Mouse (Mus musculus) kidney, adult 18-20 months (tissue): ENCODE results near the gene Dmac2.
"Not testable (repeated sequence)": the region's sequence is repeated elsewhere in the genome, so short reads cannot be mapped to it uniquely, and the experiment has no call there.

Source experiments
- DNase-seq: peaks from one replicate; pipeline ENCODE4 v3.0.0; 2021

The Dmac2 gene

DNA sequence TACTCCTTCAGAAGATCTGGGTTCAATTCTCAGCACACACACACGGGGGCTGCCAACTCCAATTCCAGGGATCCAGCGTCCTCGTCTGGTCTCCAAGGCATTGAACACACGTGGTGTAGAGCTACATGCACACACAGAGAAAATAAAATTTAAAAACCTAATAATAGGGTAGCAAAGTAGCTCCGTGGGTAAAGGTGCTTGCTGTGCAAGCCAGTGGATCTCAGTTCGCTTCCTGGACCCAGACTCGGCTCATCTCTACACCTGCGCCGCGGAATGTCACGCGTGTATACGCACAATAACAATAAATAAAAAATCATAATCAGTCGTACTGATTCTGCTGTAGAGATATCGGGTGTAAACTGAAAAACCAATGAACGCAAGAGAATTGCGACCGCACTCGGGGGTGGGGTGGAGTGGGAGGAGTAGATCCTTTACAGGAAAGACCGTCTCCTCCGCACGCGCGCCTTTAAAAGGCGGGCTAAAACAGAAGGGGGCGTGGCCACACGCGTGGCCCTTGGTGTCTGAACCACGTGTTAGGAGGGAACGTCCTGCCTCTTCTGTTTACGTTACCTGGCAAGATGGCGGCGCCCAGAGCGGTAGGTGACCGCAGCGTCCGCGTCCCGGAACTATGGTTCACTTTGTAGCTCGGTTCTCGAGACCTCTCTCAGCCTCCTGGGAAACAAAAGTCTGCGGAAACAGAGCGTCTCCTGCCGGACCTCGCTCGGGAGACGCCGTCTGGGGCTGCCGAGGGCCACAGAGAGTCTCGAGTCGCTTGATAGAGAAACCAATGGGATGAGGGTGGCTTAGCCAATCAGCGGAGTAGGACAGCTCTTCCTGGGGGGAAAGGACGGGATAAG lies at the start of gene Dmac2:
Gene Dmac2, plus strand, starts transcription at position 550 of the 857 bp plus-strand sequence.
- DNase-seq, result peak; percentile 96

DNA sequence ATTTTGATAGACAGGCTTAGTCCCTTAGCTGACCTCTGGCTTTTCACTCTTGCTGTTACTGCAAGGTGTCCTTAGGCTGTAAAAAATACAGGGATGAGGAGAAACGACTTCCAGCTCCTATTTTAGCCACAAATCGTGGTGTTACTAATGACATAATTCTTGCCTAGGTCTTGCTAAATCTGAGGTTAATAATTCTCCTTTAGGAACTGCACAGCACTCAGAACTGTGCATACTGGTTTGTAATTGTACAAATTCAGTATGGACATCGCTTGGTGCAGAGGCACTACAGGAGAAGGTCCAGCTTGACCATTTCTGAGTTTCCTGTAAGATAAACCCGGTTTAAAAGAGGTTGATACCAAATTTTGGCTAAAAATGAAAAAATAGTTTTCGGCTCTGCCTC lies 45.4 kb upstream of the Dmac2 start:
- not testable (repeated sequence) for DNase-seq

DNA sequence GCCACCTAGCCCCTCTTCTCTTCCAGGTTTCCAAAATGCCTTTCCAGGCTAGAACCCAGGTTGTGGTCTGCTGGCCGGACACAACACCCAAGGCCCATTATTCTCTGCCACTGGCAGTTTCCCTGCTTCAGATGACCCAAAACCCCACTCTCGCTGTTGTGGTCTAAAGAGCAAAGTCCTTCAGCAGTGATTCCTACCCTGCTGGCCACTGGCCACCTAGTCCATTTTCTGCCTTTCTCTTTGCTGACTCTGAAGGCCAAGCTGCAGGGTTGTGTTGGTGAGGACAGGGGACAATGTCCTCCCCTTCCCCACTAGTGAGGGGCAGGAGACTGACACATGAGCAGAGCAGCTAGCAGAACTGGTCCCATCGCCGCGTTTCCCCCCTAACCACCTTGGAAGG lies 44.1 kb upstream of the Dmac2 start:
- DNase-seq, result peak; percentile 76

DNA sequence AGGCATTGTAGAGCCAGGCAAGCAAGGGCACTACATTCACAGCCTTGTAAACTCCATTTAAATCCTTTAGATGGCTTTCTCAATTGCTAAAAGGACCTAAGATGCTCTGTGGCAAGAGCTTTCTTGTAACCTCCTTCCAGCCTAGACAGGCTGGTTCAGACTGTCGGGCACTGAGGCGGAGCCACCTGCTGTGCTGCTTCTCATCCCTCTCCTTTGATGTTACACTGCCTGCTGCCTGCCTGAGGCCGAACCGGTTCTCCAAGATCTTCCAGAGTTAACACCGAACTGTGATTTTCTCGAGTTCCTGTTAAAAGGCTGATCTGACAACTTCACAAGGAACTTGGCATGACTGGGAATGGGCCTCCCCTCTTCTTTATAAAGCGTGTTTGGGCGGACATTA lies 43.3 kb upstream of the Dmac2 start:
- no peak for DNase-seq

DNA sequence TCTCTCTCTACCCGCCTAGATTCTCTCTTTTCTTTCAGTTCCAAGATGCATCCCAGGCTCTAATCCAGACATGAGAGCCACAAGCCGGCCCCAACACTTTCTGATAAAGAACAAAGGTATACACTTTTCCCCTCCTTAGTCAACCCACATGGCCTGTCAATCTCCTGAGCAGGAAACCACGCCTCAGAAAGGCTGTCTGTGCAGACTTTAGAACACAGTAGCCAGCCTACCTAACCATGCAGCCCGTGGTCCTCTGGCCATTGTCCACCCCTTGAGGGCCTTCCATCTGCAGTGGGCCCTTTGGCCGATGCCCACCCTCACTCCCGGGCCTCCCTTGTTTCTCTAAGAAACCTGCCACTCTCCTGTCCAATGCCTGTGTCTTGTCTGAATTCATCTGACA lies 42.9 kb upstream of the Dmac2 start:
- DNase-seq, result not testable (repeated sequence)

DNA sequence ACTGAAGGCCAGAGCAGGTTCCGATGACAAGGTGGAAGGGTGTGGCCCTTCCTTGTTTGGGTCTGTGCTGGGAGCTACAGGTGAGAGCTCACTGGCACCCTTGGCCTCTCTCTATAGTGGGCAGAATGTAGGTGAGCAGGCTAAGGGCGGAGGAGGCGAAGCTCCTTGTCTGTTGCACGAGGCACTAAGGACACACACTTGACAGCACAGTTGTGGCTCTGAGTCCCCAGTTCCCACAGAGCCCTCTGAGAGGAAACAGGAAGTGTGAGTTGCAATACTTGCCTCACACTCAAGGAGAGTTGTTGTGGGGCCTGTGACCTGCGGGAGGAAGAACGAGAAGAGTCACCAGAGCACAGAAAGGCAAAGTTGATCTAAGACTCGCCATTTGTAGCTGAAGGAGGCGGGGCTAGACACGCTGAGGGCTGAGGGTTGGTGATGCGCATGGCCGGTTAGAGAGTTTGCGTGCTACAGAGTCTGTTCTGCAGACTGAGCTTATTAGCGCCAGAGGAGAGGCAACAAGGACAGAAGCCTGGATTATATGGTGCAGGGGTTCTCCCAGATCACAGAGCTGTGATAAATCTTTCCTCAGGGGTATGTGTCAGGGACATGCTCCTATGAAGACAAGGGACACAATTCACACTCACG lies 42.3 kb upstream of the Dmac2 start:
- DNase-seq, result peak; percentile 22

DNA sequence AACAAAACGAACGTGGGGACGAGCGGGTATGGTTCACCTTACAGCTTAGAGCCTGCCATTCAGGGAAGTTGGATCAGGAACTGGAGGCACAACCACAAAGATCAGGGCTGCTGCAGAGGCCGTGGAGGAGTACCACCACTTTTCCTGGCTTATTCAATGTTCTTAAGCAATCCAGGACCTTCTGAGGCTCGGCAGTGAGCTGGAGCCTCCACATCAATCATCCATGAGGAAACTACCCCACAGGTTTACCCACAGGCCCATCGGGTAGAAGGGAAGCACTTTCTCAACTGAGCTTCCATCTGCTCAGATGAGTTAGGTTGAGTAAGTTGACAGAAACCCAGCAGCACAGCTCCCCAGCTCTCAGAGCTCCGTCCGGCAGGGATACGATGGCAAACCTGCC lies 39.8 kb upstream of the Dmac2 start:
- no peak for DNase-seq

DNA sequence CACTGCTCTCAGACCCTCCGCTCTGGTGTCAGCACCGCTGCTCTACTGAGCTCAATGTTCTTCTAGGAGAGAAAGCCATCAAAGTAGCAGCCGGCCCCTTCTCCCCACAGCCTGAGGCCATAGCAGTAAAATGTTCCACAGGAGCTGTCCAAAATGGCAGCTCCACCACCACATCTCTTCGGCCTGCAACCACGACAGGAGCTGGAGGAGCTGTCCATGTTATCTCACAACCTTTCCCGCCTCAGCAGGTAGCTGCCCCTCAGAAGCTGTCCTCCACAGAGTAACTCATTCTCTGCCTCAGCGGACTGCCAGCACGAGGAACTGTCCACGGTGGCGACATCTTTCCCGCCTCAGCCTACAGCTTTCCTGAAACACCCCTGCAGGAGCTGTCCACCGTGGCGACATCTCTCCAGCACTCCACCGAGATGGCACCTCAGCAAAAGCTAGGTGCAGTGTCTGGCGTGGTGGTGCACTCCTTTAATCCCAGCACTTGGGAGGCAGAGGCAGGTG lies 36.9 kb upstream of the Dmac2 start:
- no peak for DNase-seq

DNA sequence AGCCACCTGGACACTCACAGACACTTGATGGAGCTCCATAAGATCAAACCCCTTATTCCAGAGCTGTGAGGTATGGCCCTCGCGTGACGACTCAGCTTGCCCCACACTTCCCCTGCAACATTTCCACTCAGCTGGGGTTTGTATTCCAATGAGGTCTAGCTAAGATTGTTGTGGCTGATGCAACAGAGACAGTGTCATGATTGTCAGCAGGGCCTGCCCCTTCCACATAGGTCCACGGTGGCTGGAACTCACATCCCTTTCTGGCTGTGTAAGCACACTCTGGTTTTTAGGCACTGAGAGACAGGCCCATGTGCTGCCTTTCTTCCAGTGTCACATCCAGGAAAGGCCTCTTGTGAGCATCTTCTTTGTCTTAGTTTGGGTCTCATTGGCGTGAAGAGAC lies 34.6 kb upstream of the Dmac2 start:
- DNase-seq, result no peak

DNA sequence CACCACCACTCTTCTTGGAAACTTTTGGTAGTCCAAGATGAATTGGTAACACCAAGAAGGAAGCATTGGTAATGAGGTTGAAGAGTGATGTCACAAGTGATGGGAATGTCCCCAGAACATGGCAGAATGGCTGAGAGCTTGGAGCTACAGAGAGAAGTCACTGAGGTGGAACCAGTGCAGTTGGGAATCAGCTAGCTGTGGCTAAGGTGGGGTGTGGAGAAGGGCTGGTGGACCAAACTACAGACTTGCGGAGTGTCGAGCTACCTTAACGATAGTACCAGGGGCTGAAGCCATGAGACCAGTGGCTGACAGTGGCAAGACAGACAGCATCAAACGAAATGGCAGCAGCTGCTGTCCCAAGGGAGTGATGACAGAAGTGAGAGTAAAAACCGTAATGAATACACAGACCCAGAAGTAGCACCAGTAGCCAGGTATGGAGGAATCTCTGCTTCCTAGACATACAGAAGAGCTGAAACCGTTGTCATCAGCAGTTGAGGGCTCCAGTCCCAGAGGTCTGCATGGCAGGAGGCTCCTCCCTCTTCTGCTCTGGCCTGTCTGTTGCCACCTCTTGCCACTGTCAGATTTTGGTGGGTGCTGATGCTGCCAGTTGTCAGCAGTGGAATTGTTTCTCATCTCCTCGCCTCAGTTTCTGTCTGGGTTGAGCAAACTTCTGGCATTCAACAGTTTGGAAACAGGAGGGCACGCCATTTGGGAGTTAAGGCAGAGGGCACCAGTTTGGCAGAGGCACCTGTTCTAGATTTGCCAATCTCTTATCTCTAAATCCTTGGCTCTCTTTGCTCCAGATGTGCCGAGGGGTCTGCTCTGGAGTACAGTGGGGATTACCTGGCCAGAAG lies 33.6 kb upstream of the Dmac2 start:
- DNase-seq, result no peak

DNA sequence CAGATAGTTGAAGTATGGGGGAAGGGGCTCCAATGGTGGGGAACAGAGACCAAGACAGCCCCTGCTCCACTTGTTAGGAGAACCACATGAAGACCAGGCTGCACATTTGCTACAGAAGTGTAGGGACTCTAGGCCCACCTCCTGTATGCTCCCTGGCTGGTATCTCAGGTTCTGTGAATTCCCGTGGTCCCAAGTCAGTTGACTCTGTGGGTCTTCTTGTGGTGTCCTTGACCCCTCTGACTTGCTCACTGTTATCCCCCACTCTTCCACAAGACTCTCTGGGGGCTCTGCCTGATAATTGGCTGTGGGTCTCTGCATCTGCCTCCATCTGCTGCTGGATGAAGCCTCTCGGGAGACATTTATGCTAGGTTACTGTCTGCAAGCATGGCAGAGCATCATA lies 28.0 kb upstream of the Dmac2 start:
- no peak for DNase-seq

DNA sequence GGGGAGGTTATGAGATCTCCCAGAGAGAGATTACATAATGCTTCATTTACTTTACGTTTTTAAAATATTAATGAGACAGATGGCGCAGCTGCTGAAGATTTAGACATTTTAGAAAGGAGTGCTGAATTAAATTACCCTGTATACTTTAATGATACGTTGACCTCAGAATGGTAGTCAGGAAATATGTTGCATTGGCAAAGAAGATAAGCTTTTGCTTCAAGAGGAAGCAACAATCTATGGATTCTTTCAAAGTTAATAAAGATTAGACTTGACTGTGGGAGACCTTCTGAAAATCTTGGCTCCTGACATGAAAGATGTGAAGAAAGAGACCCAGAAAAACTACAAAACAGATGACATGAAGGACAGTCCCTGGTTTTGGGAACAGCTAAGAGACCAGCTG lies 25.4 kb upstream of the Dmac2 start:
- DNase-seq, result no peak

DNA sequence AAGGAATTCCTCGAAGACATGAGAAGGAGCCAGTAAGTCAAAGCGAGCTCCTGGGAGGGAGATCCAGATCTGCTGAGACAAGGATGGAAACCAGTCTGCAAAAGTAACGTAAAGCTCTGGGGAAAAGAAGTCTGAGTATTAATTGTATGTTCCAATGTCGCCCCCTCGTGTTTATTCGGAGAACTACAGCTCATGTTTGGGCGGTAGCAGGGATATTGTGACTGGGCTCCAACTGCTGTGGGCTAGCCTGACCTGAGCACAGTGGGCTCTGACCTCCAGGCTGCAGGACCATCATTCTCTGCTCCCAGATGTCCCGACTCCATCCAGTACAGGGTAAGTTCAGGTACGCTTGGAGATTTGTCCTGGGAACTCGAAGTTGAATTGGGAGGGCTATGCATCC lies 19.6 kb upstream of the Dmac2 start:
- DNase-seq, result peak; percentile 85

DNA sequence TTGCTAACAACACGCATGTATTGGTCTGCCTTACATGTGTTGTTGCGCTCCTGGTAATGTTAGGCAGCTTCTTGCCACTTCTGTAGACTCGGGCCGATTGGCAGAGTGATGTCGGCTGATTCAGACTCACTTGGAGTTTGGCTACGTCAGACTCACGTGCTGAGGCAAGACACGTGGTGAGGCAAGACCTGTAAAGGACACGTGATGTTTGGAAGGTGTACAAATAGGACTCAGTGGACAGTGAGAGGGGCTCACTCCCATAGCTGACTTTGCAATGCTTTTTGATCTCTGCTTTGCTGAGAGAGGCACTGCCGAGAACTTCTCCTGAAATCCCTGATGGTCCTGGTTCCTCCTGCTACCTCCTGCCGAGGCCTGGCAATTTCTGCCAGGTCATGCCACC lies 18.5 kb upstream of the Dmac2 start:
- no peak for DNase-seq

DNA sequence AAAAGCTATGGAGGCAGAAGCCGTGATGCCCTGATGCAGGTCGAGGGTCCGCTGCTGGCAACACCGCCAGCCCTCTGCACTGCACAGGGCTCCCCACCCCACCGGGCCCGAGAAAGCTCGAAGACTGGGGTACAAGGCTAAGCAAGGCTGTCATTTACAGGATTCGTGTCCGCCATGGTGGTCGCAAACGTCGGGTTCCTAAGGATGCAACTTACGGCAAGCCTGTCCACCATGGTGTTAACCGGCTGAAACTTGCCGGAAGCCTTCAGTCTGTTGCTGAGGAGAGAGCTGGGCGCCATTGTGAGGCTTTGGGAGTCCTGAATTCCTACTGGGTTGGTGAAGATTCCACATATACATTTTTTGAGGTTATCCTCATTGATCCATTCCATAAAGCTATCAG lies 17.9 kb upstream of the Dmac2 start:
- no peak for DNase-seq

DNA sequence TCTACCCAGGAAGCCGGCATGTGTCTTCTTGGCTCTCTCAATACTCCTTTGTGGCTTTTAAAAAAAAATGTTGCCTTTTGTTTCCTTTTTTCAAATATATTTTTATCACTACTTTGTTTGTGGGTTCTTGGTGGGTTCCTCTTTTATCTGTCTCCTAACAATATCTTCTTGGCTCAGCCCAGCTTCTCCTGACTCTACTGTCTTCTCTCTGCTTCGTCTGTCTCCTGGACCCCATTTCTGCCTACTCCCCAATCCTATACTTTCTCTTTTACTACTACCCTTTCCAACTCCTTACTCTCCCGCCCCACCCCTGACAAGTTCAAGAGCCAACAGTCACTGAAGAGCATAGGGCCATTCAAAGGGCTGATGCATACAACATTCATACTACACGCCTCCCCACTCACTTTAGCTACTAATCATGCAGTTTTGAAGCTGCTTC lies 12.6 kb upstream of the Dmac2 start:
- DNase-seq, result no peak

DNA sequence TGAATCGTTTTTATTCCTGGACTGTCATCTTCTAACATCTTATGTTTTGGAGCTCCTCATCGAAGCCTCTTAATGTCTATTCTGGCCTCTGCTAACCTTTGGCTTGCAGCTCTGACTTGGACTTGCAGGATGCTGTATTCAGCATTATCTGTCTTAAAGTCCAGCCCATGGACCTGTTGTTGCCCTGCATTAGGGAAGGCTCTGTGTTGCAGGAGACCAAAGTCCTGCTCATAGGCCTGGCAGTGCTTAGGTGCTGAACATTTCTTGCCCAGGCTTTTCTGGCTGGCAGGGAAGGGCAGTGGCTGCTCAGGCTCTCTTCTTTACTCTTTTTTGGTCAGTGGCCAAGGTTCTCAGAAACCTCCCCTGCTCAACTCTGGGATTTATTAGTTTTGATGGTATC lies 12.0 kb upstream of the Dmac2 start:
- peak; percentile 52 for DNase-seq

DNA sequence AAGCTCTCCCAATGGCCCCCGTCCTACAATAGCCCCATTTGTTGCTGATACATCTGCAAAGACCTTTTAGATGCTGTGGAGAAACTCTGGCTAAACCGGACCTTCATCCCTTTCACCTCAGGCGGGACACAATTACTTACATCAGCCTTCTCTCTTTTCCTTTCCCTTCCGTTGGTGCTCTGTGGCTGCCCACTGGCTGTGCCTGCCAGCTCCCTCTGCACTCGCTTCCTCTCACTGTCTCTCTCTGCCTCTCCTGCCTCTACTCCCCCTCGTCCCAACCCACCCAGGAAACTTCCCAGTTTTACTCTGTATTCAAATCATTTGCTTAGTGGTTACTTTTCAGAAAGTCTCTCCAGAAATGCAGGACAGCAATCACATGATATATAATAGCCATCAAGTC lies 9.2 kb upstream of the Dmac2 start:
- no peak for DNase-seq

DNA sequence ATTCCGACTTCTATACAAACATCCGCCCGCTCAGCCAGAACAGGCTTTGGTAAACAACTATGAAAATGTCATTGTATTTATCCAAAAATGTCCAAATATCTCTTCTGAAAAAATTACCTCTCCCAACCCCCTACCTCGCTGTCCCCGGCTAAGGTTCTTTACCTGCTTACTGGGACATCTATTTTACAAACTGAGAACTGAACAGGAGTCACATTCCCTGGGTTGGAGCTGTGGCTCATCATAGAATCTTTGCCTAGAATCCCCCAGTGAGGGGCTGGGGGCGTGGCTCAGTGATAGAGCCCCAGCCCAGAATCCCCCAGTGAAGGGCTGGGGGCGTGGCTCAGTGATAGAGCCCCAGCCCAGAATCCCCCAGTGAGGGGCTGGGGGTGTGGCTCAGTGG lies 7.7 kb upstream of the Dmac2 start:
- DNase-seq, result peak; percentile 2

DNA sequence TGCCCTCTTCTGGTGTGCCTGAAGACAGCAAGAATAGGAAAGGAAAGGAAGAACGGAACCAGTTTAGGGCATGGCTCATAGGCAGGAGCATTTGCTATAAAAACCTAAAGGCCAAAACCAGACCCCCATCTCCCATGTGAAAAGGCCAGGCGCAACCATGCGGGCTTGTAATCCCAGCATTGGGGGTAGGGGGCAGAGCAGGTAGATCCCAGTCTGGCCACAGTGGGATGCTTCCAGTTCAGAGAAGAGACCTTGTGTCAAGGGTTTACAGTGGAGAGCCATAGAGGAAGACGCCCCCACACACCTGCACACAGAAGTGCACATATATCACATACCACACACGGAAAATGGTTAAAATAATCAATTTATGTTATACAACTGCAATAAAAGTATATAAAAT lies 5.1 kb upstream of the Dmac2 start:
- DNase-seq, result no peak

DNA sequence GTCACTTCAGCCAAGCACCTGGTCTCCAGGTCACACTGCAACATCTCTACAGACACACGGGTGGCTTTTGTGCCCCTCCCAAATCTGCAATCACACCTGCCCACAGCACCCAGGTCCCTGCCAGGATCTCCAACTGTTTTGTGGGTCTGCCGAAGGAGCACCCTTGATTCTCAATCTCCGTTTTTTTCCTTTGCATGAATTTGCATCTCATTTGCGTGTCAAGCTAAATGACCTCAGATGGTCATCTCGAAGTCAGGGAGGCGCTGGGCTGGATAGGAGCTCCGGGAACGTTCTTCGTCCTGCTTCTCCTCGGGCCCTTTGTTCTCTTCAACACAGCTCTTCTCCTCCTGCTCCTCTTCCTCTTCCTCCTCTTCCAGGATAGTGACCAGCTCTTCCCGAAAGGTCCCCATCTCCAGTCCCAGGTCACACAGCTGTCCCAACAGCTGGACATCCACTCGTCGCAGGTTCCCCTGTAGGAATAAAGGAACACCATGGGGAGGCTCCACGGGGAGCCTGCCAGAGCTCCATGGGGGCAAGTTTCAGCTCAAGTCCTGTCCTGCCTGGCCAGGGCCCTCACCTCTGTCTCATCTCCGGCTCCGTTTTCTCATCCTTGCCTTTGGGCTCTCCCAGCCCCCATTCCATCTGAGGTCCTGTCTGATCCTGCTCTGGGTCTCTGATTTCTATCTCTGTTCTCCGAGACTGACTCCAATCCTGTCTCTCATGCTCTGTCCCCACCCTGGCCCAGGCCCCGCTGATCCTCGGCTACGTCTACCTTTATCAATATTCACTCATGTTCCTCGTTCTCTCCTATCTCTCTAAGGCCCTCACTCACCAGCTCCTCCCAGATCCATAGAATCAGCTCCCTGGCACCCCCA lies 4.1 kb upstream of the Dmac2 start:
- peak; percentile 67 for DNase-seq

DNA sequence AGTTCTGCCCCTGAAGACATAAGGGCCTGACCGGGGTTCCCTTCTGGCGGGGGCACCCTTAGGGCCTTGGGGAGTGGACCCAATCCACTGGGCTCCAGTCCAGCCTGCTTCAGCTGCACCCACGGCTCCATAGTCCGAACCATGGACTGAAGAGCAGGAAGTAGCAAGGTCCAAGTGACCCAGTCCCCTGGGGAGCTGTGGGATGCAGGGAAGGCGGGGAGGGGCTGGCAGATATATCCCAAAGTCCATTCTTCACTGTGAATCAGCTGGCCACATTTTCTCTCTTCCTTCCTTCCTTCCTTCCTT lies 3.6 kb upstream of the Dmac2 start, which contains the start of gene Erich4:
Gene Erich4, minus strand, starts transcription at position 187 of the 306 bp plus-strand sequence.
- peak; percentile 79 for DNase-seq
